In genomic region chr11:34276363-34277046, GRCm38 (mm10) we compare ENCODE assay signal across 12 mouse cellular contexts. TPM values are rescaled to one million over a fixed set of nuclear protein-coding genes. Genes with fewer than 3 reads are reported as not detected.
DNase-seq lines count a peak whose midpoint lies in the region; ATAC-seq and TF ChIP-seq lines count a peak whose summit lies in the region.
"Had no signal": no experiment of that assay in that cellular context is flagged by ENCODE, and none has a peak within 500 bp of the region (broad histone marks: within the 10 kb centered on the region; RNA-seq: fewer than 3 reads in every experiment).

No protein-coding gene starts in this region.

- H3K27ac ChIP-seq in forebrain, embryonic 11.5 days (ENCODE audit: low read depth, low read length): no peak overlapping the region
- no peak overlapping the region for H3K27ac ChIP-seq in forebrain, embryonic 10.5 days
- H3K27ac ChIP-seq in hindbrain, embryonic 12.5 days: no peak overlapping the region
- H3K27ac ChIP-seq in midbrain, postnatal 0 days (ENCODE audit: low read depth, low read length): no peak overlapping the region
- no peak overlapping the region for H3K27ac ChIP-seq in liver, embryonic 12.5 days
- H3K27ac ChIP-seq in limb, embryonic 10.5 days: no peak overlapping the region
- no peak overlapping the region for H3K27ac ChIP-seq in kidney, adult 2 months (ENCODE audit: insufficient read depth, low read depth, low read length)
- H3K27ac ChIP-seq: heart, embryonic 13.5 days had no signal

- WGBS in forebrain, embryonic 11.5 days: 46% methylated on average over 14 of the region's 14 CpGs
- 58% methylated on average over 14 of the region's 14 CpGs for WGBS in forebrain, embryonic 10.5 days
- WGBS in hindbrain, embryonic 12.5 days: 33% methylated on average over 14 of the region's 14 CpGs
- WGBS in midbrain, postnatal 0 days: 27% methylated on average over 14 of the region's 14 CpGs
- WGBS in liver, embryonic 12.5 days (ENCODE audit: insufficient replicate concordance): 75% methylated on average over 14 of the region's 14 CpGs
- 68% methylated on average over 14 of the region's 14 CpGs for WGBS in limb, embryonic 10.5 days
- WGBS in kidney, adult 2 months: 49% methylated on average over 14 of the region's 14 CpGs

- TF ChIP-seq CTCF in midbrain, postnatal 0 days (IDR thresholded peaks at IDR 0.05): no peak
- TF ChIP-seq CTCF in kidney, adult 2 months (conservative IDR thresholded peaks at IDR 0.05; ENCODE audit: insufficient read depth, insufficient read length, low read depth, low read length): no peak

- no peak for DNase-seq in forebrain, embryonic 11.5 days (ENCODE audit: low spot score)
- DNase-seq in forebrain, embryonic 10.5 days (ENCODE audit: extremely low spot score, low spot score): no peak
- DNase-seq in ZHBTc4 (ENCODE audit: low read depth, low spot score): peak; percentile 22
- DNase-seq in midbrain, postnatal 0 days (ENCODE audit: low spot score): peak; percentile 59
- DNase-seq in limb, embryonic 10.5 days (ENCODE audit: low spot score): no peak
- no peak for DNase-seq in kidney, adult 2 months
- DNase-seq: kidney, adult 18-20 months had no signal

- no peak for TF ChIP-seq POLR2A in kidney, adult 2 months (IDR thresholded peaks at IDR 0.05; ENCODE audit: low read depth, low read length)

- no peak overlapping the region for H3K4me3 ChIP-seq in forebrain, embryonic 11.5 days (ENCODE audit: low read depth, low read length)
- H3K4me3 ChIP-seq in forebrain, embryonic 10.5 days: no peak overlapping the region
- no peak overlapping the region for H3K4me3 ChIP-seq in hindbrain, embryonic 12.5 days
- H3K4me3 ChIP-seq in midbrain, postnatal 0 days (ENCODE audit: low read depth, low read length): no peak overlapping the region
- no peak overlapping the region for H3K4me3 ChIP-seq in liver, embryonic 12.5 days
- no peak overlapping the region for H3K4me3 ChIP-seq in limb, embryonic 10.5 days
- no peak overlapping the region for H3K4me3 ChIP-seq in kidney, adult 2 months (ENCODE audit: insufficient read depth, low read depth, low read length)
- H3K4me3 ChIP-seq: erythroblast, embryonic 14.5 days; heart, embryonic 13.5 days had no signal

- ATAC-seq in forebrain, embryonic 11.5 days (replicated peaks; ENCODE audit: low FRiP score): peak; percentile 66
- ATAC-seq in hindbrain, embryonic 12.5 days (ENCODE audit: low FRiP score): peak; percentile 78
- peak; percentile 47; the same call in 1 of the 2 replicates for ATAC-seq in midbrain, postnatal 0 days (ENCODE audit: low FRiP score)
- ATAC-seq in liver, embryonic 12.5 days: no peak

- H3K4me2 ChIP-seq in forebrain, embryonic 11.5 days (ENCODE audit: low read depth, low read length, severe bottlenecking): peak overlapping the region; percentile 15; the same call in 1 of the 2 replicates
- H3K4me2 ChIP-seq in hindbrain, embryonic 12.5 days (replicated peaks): peak overlapping the region; percentile 24
- peak overlapping the region; percentile 30 for H3K4me2 ChIP-seq in midbrain, postnatal 0 days (ENCODE audit: low read depth, low read length, poor library complexity, severe bottlenecking)
- H3K4me2 ChIP-seq in liver, embryonic 12.5 days: no peak overlapping the region
- H3K4me2 ChIP-seq: heart, embryonic 13.5 days had no signal

- H3K9ac ChIP-seq in forebrain, embryonic 11.5 days (ENCODE audit: low read length): no peak overlapping the region
- no peak overlapping the region for H3K9ac ChIP-seq in hindbrain, embryonic 12.5 days
- no peak overlapping the region for H3K9ac ChIP-seq in midbrain, postnatal 0 days (replicated peaks; ENCODE audit: low read length, poor library complexity, severe bottlenecking)
- H3K9ac ChIP-seq in liver, embryonic 12.5 days: no peak overlapping the region
- H3K9ac ChIP-seq: heart, embryonic 13.5 days had no signal

- peaks cover 11% of the 10 kb centered on the region; the same call in 1 of the 2 replicates for H3K4me1 ChIP-seq in forebrain, embryonic 11.5 days (replicated peaks; ENCODE audit: control insufficient read depth, insufficient read depth, low read length)
- H3K4me1 ChIP-seq in forebrain, embryonic 10.5 days: peaks cover 25% of the 10 kb centered on the region
- H3K4me1 ChIP-seq in hindbrain, embryonic 12.5 days: peaks cover 7% of the 10 kb centered on the region; the same call in 1 of the 2 replicates
- H3K4me1 ChIP-seq in midbrain, postnatal 0 days (ENCODE audit: insufficient read depth, low read length): peaks cover 6% of the 10 kb centered on the region; the same call in 1 of the 2 replicates
- no peaks in the 10 kb centered on the region for H3K4me1 ChIP-seq in liver, embryonic 12.5 days
- peaks cover 16% of the 10 kb centered on the region for H3K4me1 ChIP-seq in limb, embryonic 10.5 days
- no peaks in the 10 kb centered on the region for H3K4me1 ChIP-seq in kidney, adult 2 months (ENCODE audit: control insufficient read depth, insufficient read depth, low read length)
- H3K4me1 ChIP-seq: heart, embryonic 13.5 days had no signal

- no peaks in the 10 kb centered on the region for H3K36me3 ChIP-seq in forebrain, embryonic 11.5 days (ENCODE audit: control insufficient read depth, insufficient read depth, low read length)
- H3K36me3 ChIP-seq in forebrain, embryonic 10.5 days (replicated peaks): no peaks in the 10 kb centered on the region
- H3K36me3 ChIP-seq in hindbrain, embryonic 12.5 days: no peaks in the 10 kb centered on the region
- no peaks in the 10 kb centered on the region for H3K36me3 ChIP-seq in midbrain, postnatal 0 days (ENCODE audit: insufficient read depth, low read length)
- H3K36me3 ChIP-seq in liver, embryonic 12.5 days: no peaks in the 10 kb centered on the region
- no peaks in the 10 kb centered on the region for H3K36me3 ChIP-seq in limb, embryonic 10.5 days
- H3K36me3 ChIP-seq in kidney, adult 2 months (ENCODE audit: control insufficient read depth, insufficient read depth, low read length): no peaks in the 10 kb centered on the region
- H3K36me3 ChIP-seq: heart, embryonic 13.5 days had no signal

- H3K9me3 ChIP-seq in forebrain, embryonic 11.5 days (ENCODE audit: control insufficient read depth, low read length): no peaks in the 10 kb centered on the region
- no peaks in the 10 kb centered on the region for H3K9me3 ChIP-seq in forebrain, embryonic 10.5 days
- no peaks in the 10 kb centered on the region for H3K9me3 ChIP-seq in hindbrain, embryonic 12.5 days (replicated peaks)
- H3K9me3 ChIP-seq in midbrain, postnatal 0 days (ENCODE audit: low read length): no peaks in the 10 kb centered on the region
- no peaks in the 10 kb centered on the region for H3K9me3 ChIP-seq in liver, embryonic 12.5 days (replicated peaks)
- H3K9me3 ChIP-seq in limb, embryonic 10.5 days (replicated peaks): no peaks in the 10 kb centered on the region
- H3K9me3 ChIP-seq: heart, embryonic 13.5 days had no signal

- H3K27me3 ChIP-seq in forebrain, embryonic 11.5 days (ENCODE audit: control insufficient read depth, insufficient read depth, low read length): no peaks in the 10 kb centered on the region
- peaks cover 55% of the 10 kb centered on the region for H3K27me3 ChIP-seq in forebrain, embryonic 10.5 days (ENCODE audit: poor library complexity, severe bottlenecking)
- peaks cover 25% of the 10 kb centered on the region for H3K27me3 ChIP-seq in hindbrain, embryonic 12.5 days
- H3K27me3 ChIP-seq in midbrain, postnatal 0 days (ENCODE audit: insufficient read depth, low read length): no peaks in the 10 kb centered on the region
- no peaks in the 10 kb centered on the region for H3K27me3 ChIP-seq in liver, embryonic 12.5 days (replicated peaks)
- H3K27me3 ChIP-seq in limb, embryonic 10.5 days (ENCODE audit: low read depth, poor library complexity, severe bottlenecking): no peaks in the 10 kb centered on the region
- no peaks in the 10 kb centered on the region for H3K27me3 ChIP-seq in kidney, adult 2 months (replicated peaks; ENCODE audit: control insufficient read depth, insufficient read depth, low read length)
- H3K27me3 ChIP-seq: heart, embryonic 13.5 days had no signal

RNA-seq across cellular contexts. Expression of gene Fam196b, which starts 38.1 kb away (rescaled TPM):
- 0.94 and 1.1 TPM in 2 replicates for polyA plus RNA-seq in forebrain, embryonic 11.5 days (2014; fragmentation: Nextera tagmentation; extraction: Ambion mirVana)
- 0.36 TPM in 2 replicates for polyA plus RNA-seq in forebrain, embryonic 10.5 days (2016; fragmentation: Nextera tagmentation; extraction: Ambion mirVana)
- polyA plus RNA-seq in hindbrain, embryonic 12.5 days (2016; fragmentation: Nextera tagmentation; extraction: Ambion mirVana): 2.7 TPM in 2 replicates
- 9.2 and 10.1 TPM in 2 replicates for total RNA-seq in midbrain, postnatal 0 days (2014; rRNA removed)
- 3.2 and 3.4 TPM in 2 replicates for polyA plus RNA-seq in midbrain, postnatal 0 days (2015; fragmentation: Nextera tagmentation; extraction: Ambion mirVana)
- polyA plus RNA-seq in liver, embryonic 12.5 days (2016; fragmentation: Nextera tagmentation; extraction: Ambion mirVana): 0.07 and 0.10 TPM in 2 replicates
- 0.25 and 0.54 TPM in 2 replicates for polyA plus RNA-seq in limb, embryonic 10.5 days (2016; fragmentation: Nextera tagmentation; extraction: Ambion mirVana)
- polyA plus RNA-seq in kidney, adult 2 months (2012; rRNA removed): 0.04 and 0.08 TPM in 2 replicates
- polyA plus RNA-seq: erythroblast, embryonic 14.5 days; lung, embryonic 16.5 days had no signal

Comparison
In these comparisons a context has a peak if more than half of its experiments do, and no peak if none do; other contexts are left out.
1. DNase-seq: peak in ZHBTc4 (single experiment) and midbrain, postnatal 0 days (single experiment); none in forebrain, embryonic 11.5 days (single experiment), forebrain, embryonic 10.5 days (single experiment), limb, embryonic 10.5 days (single experiment) and kidney, adult 2 months (single experiment).